Mouse (Mus musculus) lung, postnatal 0 days (tissue): ENCODE measurements at regions not wholly inside any gene's neighbourhood (a gene's known extent, or its start where the extent isn't known, plus 50 kb on each side); places are given as distances from the start of the nearest gene placed in this dataset.
"Not testable (repeated sequence)": the region's sequence is repeated elsewhere in the genome, so short reads cannot be mapped to it uniquely, and the experiment has no call there.

Experiments used
- ATAC-seq: fragments of 200-750 bp; cut with Nextera tagmentation; 2 replicates; pipeline ENCODE4 v1.8.0; 2017; ENCODE audit warnings: moderate library complexity
- DNase-seq: peaks from one replicate; pipeline ENCODE4 v3.0.0-alpha.2; 2016; ENCODE audit warnings: low spot score
- H3K27ac ChIP-seq: fragments of 300-500 bp; sonication (generic); 2 replicates; pipeline ENCODE4 v1.5.1; 2014; ENCODE audit warnings: antibody characterized with exemption, mild to moderate bottlenecking, low read length, mixed read lengths
- H3K27me3 ChIP-seq: fragments of 300-500 bp; sonication (generic); replicated peaks from 2 replicates; pipeline ENCODE4 v1.6.1; 2014; ENCODE audit warnings: low read length, mixed read lengths; ENCODE audit not compliant: insufficient read depth
- H3K36me3 ChIP-seq: fragments of 300-500 bp; sonication (generic); 2 replicates; pipeline ENCODE4 v1.6.1; 2014; ENCODE audit warnings: low read length, mixed read lengths; ENCODE audit not compliant: insufficient read depth
- H3K4me1 ChIP-seq: fragments of 300-500 bp; sonication (generic); 2 replicates; pipeline ENCODE4 v1.6.1; 2014; ENCODE audit warnings: antibody characterized with exemption, low read depth, low read length, mixed read lengths; ENCODE audit not compliant: insufficient read depth
- H3K4me2 ChIP-seq: fragments of 300-500 bp; sonication (generic); replicated peaks from 2 replicates; pipeline ENCODE4 v1.6.1; 2014; ENCODE audit warnings: low read depth, mild to moderate bottlenecking, low read length, moderate library complexity, mixed read lengths
- H3K4me3 ChIP-seq: fragments of 300-500 bp; sonication (generic); 2 replicates; pipeline ENCODE4 v1.5.1; 2014; ENCODE audit warnings: low read depth, low read length
- H3K9ac ChIP-seq: fragments of 300-500 bp; sonication (generic); replicated peaks from 2 replicates; pipeline ENCODE4 v1.6.1; 2014; ENCODE audit warnings: low read depth, mild to moderate bottlenecking
- H3K9me3 ChIP-seq: fragments of 300-500 bp; sonication (generic); 2 replicates; pipeline ENCODE4 v1.6.1; 2016; ENCODE audit warnings: low read length, mixed read lengths
- CTCF ChIP-seq: IDR thresholded peaks from 2 replicates; pipeline ENCODE4 v1.5.1; 2016; ENCODE audit warnings: antibody characterized with exemption, mild to moderate bottlenecking
- EP300 ChIP-seq: IDR thresholded peaks from 2 replicates; pipeline ENCODE4 v1.6.1; 2016; ENCODE audit warnings: antibody characterized with exemption, mild to moderate bottlenecking, control low read depth
- WGBS: fragments of 180-500 bp; shearing (Covaris S2); extraction: QIAGEN DNeasy Blood & Tissue Kit; methylation state at CpG from one replicate; pipeline ENCODE4 v1.1.7; 2014; 5-methylcytosine and 5-hydroxymethylcytosine counted together

GRCm38 (mm10) chr3:31708367-31708766 lies 193.9 kb upstream of the Kcnmb2 start:
- not testable (repeated sequence) for H3K4me3 ChIP-seq, DNase-seq, ATAC-seq, H3K4me2 ChIP-seq, H3K36me3 ChIP-seq, H3K27me3 ChIP-seq, H3K27ac ChIP-seq, H3K9me3 ChIP-seq, H3K4me1 ChIP-seq, H3K9ac ChIP-seq

GRCm38 (mm10) chr3:31741289-31741688 lies 161.0 kb upstream of the Kcnmb2 start:
- Histone ChIP-seq H3K4me1 (no peaks in the 10 kb centered on the region), H3K4me2 (no peak overlapping the region), H3K9ac (no peak overlapping the region), H3K9me3 (no peaks in the 10 kb centered on the region), H3K27ac (no peak overlapping the region), H3K27me3 (no peaks in the 10 kb centered on the region), H3K36me3 (no peaks in the 10 kb centered on the region), H3K4me3 (no peak overlapping the region)
- no peak for DNase-seq
- 36% methylated on average over 1 of the region's 1 CpGs for WGBS
- ATAC-seq: no peak
- TF ChIP-seq CTCF (no peak), EP300 (no peak)

- ATAC-seq: no peak
- H3K4me1 ChIP-seq: no peaks in the 10 kb centered on the region
- H3K4me2 ChIP-seq: no peak overlapping the region
- no peaks in the 10 kb centered on the region for H3K36me3 ChIP-seq
- H3K27ac ChIP-seq: no peak overlapping the region
- H3K9me3 ChIP-seq: no peaks in the 10 kb centered on the region
- no peaks in the 10 kb centered on the region for H3K27me3 ChIP-seq
- 89% methylated on average over 4 of the region's 4 CpGs for WGBS
- H3K4me3 ChIP-seq: no peak overlapping the region
- H3K9ac ChIP-seq: no peak overlapping the region
- no peak for DNase-seq
- TF ChIP-seq CTCF: no peak
- TF ChIP-seq EP300: no peak
Observed at GRCm38 (mm10) chr3:31755881-31756280, 146.4 kb upstream of the Kcnmb2 start.

GRCm38 (mm10) chr3:31769193-31769592 lies 133.1 kb upstream of the Kcnmb2 start:
- DNase-seq (peak; percentile 9), ATAC-seq (no peak)
- Histone ChIP-seq H3K27me3 (no peaks in the 10 kb centered on the region), H3K9me3 (no peaks in the 10 kb centered on the region), H3K4me3 (no peak overlapping the region), H3K9ac (no peak overlapping the region), H3K27ac (no peak overlapping the region), H3K36me3 (no peaks in the 10 kb centered on the region), H3K4me1 (no peaks in the 10 kb centered on the region), H3K4me2 (no peak overlapping the region)
- TF ChIP-seq CTCF: peak; percentile 44
- TF ChIP-seq EP300: no peak
- 91% methylated on average over 1 of the region's 1 CpGs for WGBS

GRCm38 (mm10) chr3:31790342-31790970 lies 111.9 kb upstream of the Kcnmb2 start:
- 23% methylated on average over 4 of the region's 4 CpGs for WGBS

GRCm38 (mm10) chr3:31793466-31794040 lies 108.8 kb upstream of the Kcnmb2 start:
- Histone ChIP-seq H3K27ac (no peak overlapping the region), H3K9ac (no peak overlapping the region), H3K4me1 (no peaks in the 10 kb centered on the region), H3K36me3 (no peaks in the 10 kb centered on the region), H3K4me3 (no peak overlapping the region), H3K4me2 (no peak overlapping the region), H3K9me3 (no peaks in the 10 kb centered on the region), H3K27me3 (no peaks in the 10 kb centered on the region)
- 87% methylated on average over 8 of the region's 8 CpGs for WGBS
- no peak for TF ChIP-seq EP300
- no peak for TF ChIP-seq CTCF
- no peak for DNase-seq
- no peak for ATAC-seq

More at GRCm38 (mm10) chr3:31790342-31790970, 111.9 kb upstream of the Kcnmb2 start:
- Histone ChIP-seq H3K27me3 (no peaks in the 10 kb centered on the region), H3K36me3 (no peaks in the 10 kb centered on the region), H3K27ac (no peak overlapping the region), H3K4me3 (no peak overlapping the region), H3K9ac (no peak overlapping the region), H3K9me3 (no peaks in the 10 kb centered on the region), H3K4me2 (no peak overlapping the region), H3K4me1 (no peaks in the 10 kb centered on the region)
- peak; percentile 54 for DNase-seq
- TF ChIP-seq CTCF (peak; percentile 64), EP300 (no peak)
- no peak for ATAC-seq
